Mouse (Mus musculus) ES-E14 (cell line): ENCODE measurements around the gene Ephb4.

Experiments used
- CHD2 ChIP-seq: IDR thresholded peaks from 2 replicates; pipeline ENCODE4 v1.6.1; 2014; ENCODE audit warnings: mild to moderate bottlenecking, low read depth, low read length, inconsistent platforms
- HCFC1 ChIP-seq: IDR thresholded peaks from 2 replicates; pipeline ENCODE4 v1.6.1; 2012; ENCODE audit warnings: low read length, inconsistent platforms, borderline replicate concordance; ENCODE audit not compliant: insufficient read depth
- ZNF384 ChIP-seq: IDR thresholded peaks from 2 replicates; pipeline ENCODE4 v1.6.1; 2012; ENCODE audit warnings: low read depth, low read length, inconsistent platforms

DNA sequence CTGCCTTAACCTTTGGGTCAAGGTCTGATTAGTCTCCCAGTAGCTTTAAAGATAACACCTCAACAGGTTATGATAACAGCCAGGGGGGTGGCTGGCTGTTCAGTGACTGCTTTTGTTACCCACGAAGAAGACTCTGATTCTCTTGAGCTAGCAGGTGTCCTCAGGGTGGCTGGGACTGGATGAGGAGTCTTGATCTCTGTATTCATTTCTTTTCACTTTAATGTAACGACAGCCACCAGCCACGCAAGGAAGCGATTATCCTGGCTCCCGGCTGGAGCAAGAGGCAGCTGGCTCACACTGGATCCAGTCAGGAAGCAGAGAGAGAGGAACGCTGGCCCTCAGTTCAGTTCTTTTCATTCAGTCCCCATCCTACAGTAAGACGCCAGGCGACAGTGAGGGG is 12.7 kb upstream of the Ephb4 start:
- TF ChIP-seq CHD2 (no peak), HCFC1 (no peak), ZNF384 (no peak)
